Mouse (Mus musculus) v-Abl transformed pro-B cells (cell line): ENCODE measurements around the gene Stag3.

Experiments
- in situ Hi-C, 2 experiments: fragments of 400-800 bp; cut with MboI; formaldehyde crosslinking; loops; one replicate each; pipeline ENCODE4 v1.15.1; 2025; ENCODE audit not compliant: unreplicated experiment in 2 of 2

Gene Stag3

GRCm38 (mm10) chr5:138279585-138280424 lies at the start of gene Stag3, which contains the start of the genes Gm43720 and Gpc2:
TSS of gene Stag3 (plus strand) at chr5:138280240.
TSS of gene Gm43720 (minus strand) at chr5:138279958.
TSS of gene Gpc2 (minus strand) at chr5:138280005.
- in situ Hi-C loops: no loop called here

GRCm38 (mm10) chr5:138233778-138234177 lies 46.3 kb upstream of the Stag3 start:
- in situ Hi-C loops: no loop called here

GRCm38 (mm10) chr5:138234224-138234623 lies 45.8 kb upstream of the Stag3 start:
- in situ Hi-C loops: no loop called here

- in situ Hi-C loops: no loop called here
These were observed 38.5 kb upstream of the Stag3 start for GRCm38 (mm10) chr5:138241511-138241910.

- in situ Hi-C loops: loop anchor here in 1 of 2 experiments (5.0 kb wide), 1 partner anchor 59 kb away; the partner anchor contains the start of gene Mblac1
These were observed 28.9 kb upstream of the Stag3 start for GRCm38 (mm10) chr5:138251144-138251543.

GRCm38 (mm10) chr5:138253061-138253460 lies 27.0 kb upstream of the Stag3 start:
- in situ Hi-C loops: loop anchor here in 1 of 2 experiments (5.0 kb wide), 1 partner anchor 61 kb away; the partner anchor contains the start of gene Mblac1

GRCm38 (mm10) chr5:138255353-138256093 lies 24.5 kb upstream of the Stag3 start, which contains the start of gene Lamtor4:
TSS of gene Lamtor4 (plus strand) at chr5:138255482.
- in situ Hi-C loops: no loop called here

- in situ Hi-C loops: no loop called here
These were observed 24.0 kb upstream of the Stag3 start for GRCm38 (mm10) chr5:138256094-138256467.

GRCm38 (mm10) chr5:138256966-138257584 lies 23.0 kb upstream of the Stag3 start:
- in situ Hi-C loops: no loop called here

- in situ Hi-C loops: no loop called here
These were observed 22.5 kb upstream of the Stag3 start for GRCm38 (mm10) chr5:138257585-138257978.

GRCm38 (mm10) chr5:138258078-138258477 lies 22.0 kb upstream of the Stag3 start:
- in situ Hi-C loops: no loop called here

- in situ Hi-C loops: no loop called here
These were observed 21.5 kb upstream of the Stag3 start for GRCm38 (mm10) chr5:138258542-138258941.

GRCm38 (mm10) chr5:138258993-138259392 lies 21.0 kb upstream of the Stag3 start:
- in situ Hi-C loops: no loop called here

- in situ Hi-C loops: no loop called here
These were observed 20.0 kb upstream of the Stag3 start for GRCm38 (mm10) chr5:138260051-138260450.

- in situ Hi-C loops: no loop called here
These were observed 19.2 kb upstream of the Stag3 start for GRCm38 (mm10) chr5:138260834-138261233.

GRCm38 (mm10) chr5:138262001-138262400 lies 18.0 kb upstream of the Stag3 start:
- in situ Hi-C loops: no loop called here

- in situ Hi-C loops: no loop called here
These were observed 17.3 kb upstream of the Stag3 start for GRCm38 (mm10) chr5:138262582-138263240.

GRCm38 (mm10) chr5:138263260-138264206 lies 16.5 kb upstream of the Stag3 start, which contains the start of gene BC037034:
TSS of gene BC037034 (minus strand) at chr5:138264033.
- in situ Hi-C loops: no loop called here

GRCm38 (mm10) chr5:138264207-138264578 lies 15.8 kb upstream of the Stag3 start:
- in situ Hi-C loops: no loop called here
